Mouse (Mus musculus): ENCODE data around the gene Itm2c. TPM values are rescaled to one million over a fixed set of nuclear protein-coding genes. Genes with fewer than 3 reads are reported as not detected.
A peak's percentile ranks its signal among the peaks of the same experiment; 100 is the strongest.

Gene Itm2c
- polyA plus RNA-seq, 1 experiment from 2014 or later = 131 TPM

DNA sequence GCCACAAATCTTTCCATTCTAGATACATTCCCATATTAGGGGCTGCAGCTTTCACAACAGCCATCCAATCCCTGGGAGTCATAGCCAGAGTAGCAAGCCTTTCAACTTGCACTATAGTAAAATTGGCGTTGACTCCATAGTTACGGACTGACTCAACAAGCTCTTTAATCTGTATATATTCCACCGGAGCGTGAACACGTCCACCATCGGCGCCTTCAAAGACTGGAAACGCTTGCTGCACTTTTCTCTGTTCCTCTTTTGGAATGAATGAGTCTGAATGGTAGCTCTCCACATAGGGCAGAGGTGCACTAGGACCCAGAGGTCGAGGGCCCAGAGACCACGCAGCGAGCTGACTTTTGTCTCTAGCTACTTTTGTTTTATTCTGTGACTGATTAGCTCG lies 12.1 kb upstream of the Itm2c start:
- Histone ChIP-seq H3K36me3 (no peaks in the 10 kb centered on the region), H3K9me3 (peaks cover 34% of the 10 kb centered on the region), H3K27ac (no peak overlapping the region), H3K9ac (no peak overlapping the region), H3K4me2 (replicated peaks) (no peak overlapping the region), H3K27me3 (replicated peaks) (no peaks in the 10 kb centered on the region), H3K4me1 (no peaks in the 10 kb centered on the region), H3K4me3 (no peak overlapping the region)
- WGBS = 93% methylated on average over 12 of the region's 12 CpGs
- ATAC-seq (ENCODE audit: low FRiP score, low read depth) = no peak

DNA sequence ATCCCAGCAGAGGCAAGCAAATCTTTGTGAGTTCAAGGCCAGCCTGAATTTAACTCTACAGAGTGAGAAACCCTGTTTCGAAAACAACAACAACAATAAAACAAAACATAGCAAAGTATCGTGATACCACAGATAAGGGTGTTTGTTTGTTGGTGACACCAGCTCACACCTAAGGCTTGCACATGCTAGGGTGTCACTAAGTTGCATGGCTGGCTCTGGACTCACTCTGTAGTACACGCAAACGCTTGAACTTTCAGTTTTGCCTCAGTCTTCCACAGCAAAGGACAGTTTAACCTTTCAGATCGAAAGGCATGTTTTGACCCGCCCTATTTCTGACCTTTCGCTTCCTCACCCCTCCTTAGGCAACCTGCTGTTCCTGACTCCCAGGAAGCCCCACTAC lies 6.9 kb upstream of the Itm2c start:
- Histone ChIP-seq H3K4me2 (replicated peaks) (no peak overlapping the region), H3K27me3 (replicated peaks) (no peaks in the 10 kb centered on the region), H3K9me3 (peaks cover 15% of the 10 kb centered on the region; the same call in 1 of the 2 replicates), H3K36me3 (no peaks in the 10 kb centered on the region), H3K9ac (no peak overlapping the region), H3K4me1 (no peaks in the 10 kb centered on the region), H3K27ac (no peak overlapping the region), H3K4me3 (no peak overlapping the region)
- WGBS = 94% methylated on average over 7 of the region's 7 CpGs
- no peak for ATAC-seq (ENCODE audit: low FRiP score, low read depth)

DNA sequence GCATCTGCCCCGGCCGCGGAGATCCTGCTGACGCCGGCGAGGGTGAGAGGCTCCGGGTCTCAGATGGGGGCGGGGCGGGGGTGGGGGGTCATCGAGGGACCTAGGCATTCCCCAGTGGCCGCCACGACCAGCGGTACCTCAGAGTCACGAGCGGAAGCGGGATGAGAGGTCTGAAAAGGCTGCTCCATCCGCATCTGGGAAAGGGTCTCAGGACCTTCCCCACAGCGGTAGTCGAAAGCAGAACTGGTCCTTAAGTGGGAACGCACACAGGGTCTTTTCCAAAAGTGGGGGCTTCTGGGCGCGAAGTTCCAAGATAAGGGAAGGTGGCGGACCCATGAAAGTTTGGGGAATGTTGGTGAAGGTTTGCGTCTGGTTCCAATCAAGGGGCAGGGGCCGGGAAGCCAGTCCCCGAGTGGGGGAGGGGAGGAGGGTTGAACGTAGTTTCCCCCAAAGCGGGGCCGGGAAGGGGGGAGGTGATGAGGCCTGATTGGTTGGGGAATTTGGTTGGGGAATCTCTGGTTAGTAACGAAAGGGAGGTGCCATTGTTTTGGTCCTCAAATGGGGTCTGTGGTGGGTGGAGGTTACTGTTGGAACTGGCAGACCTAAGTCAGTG lies 773 bp downstream of the Itm2c start:
- Histone ChIP-seq H3K9ac (peak overlapping the region; percentile 88), H3K4me1 (peaks cover 45% of the 10 kb centered on the region), H3K9me3 (no peaks in the 10 kb centered on the region), H3K4me3 (peak overlapping the region; percentile 83), H3K4me2 (replicated peaks) (peak overlapping the region; percentile 84), H3K27me3 (replicated peaks) (no peaks in the 10 kb centered on the region), H3K36me3 (no peaks in the 10 kb centered on the region), H3K27ac (peak overlapping the region; percentile 59)
- peak; percentile 55 for ATAC-seq (ENCODE audit: low FRiP score, low read depth)
- under 1% methylated on average over 30 of the region's 30 CpGs for WGBS

DNA sequence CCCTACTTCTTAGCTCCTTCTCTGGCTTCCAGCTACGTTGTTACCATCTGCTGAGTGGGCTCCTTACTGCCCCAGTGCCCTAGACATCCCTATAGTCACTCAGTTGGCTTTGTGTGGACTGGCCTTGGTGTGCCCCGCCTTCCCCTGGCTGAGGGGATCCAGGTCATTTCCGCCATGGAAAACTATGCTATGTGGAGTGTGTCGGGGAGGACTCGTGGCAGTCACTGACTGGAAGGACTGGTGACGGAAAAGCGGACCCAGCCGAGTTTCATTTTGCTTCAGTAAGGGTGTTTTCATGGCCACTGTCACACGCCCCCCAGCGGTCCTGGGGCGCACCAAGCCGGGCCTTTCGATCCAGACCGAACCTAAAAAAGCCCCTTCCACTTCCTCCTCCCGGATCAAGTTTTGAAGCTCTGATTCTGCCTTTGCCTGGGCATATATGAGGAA lies 1.3 kb downstream of the Itm2c start:
- peaks cover 47% of the 10 kb centered on the region for H3K4me1 ChIP-seq
- peak overlapping the region; percentile 84 for H3K4me2 ChIP-seq (replicated peaks)
- H3K9me3 ChIP-seq = no peaks in the 10 kb centered on the region
- H3K27me3 ChIP-seq (replicated peaks) = no peaks in the 10 kb centered on the region
- H3K4me3 ChIP-seq = peak overlapping the region; percentile 83
- H3K27ac ChIP-seq = peak overlapping the region; percentile 59; the same call in 1 of the 2 replicates
- H3K9ac ChIP-seq = peak overlapping the region; percentile 88
- H3K36me3 ChIP-seq = no peaks in the 10 kb centered on the region
- 3% methylated on average over 15 of the region's 15 CpGs for WGBS
- peak; percentile 56 for ATAC-seq (ENCODE audit: low FRiP score, low read depth)

DNA sequence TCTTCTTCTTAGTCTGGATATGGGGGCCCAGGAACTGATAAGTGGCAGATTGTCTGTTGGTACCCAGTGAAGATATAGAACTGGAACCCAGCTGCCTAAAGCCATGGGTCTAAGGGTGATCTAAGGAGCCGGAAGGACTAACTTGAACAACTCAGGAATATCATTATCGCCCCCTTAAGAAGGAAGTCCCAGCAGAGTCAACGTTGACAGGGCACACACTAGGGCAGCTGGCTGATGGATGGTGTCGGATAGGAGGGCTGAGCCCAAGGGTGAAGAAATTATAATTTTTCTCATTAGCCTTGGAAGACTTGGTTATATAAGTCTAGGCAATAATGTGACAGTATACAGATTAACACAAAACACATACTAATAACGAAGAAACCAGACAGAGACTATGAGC lies 2.0 kb downstream of the Itm2c start:
- Histone ChIP-seq H3K27ac (no peak overlapping the region), H3K27me3 (replicated peaks) (no peaks in the 10 kb centered on the region), H3K4me1 (peaks cover 54% of the 10 kb centered on the region), H3K9ac (no peak overlapping the region), H3K4me3 (peak overlapping the region; percentile 83; the same call in 1 of the 2 replicates), H3K4me2 (replicated peaks) (peak overlapping the region; percentile 84), H3K9me3 (no peaks in the 10 kb centered on the region), H3K36me3 (no peaks in the 10 kb centered on the region)
- no peak for ATAC-seq (ENCODE audit: low FRiP score, low read depth)
- WGBS = 69% methylated on average over 5 of the region's 5 CpGs

DNA sequence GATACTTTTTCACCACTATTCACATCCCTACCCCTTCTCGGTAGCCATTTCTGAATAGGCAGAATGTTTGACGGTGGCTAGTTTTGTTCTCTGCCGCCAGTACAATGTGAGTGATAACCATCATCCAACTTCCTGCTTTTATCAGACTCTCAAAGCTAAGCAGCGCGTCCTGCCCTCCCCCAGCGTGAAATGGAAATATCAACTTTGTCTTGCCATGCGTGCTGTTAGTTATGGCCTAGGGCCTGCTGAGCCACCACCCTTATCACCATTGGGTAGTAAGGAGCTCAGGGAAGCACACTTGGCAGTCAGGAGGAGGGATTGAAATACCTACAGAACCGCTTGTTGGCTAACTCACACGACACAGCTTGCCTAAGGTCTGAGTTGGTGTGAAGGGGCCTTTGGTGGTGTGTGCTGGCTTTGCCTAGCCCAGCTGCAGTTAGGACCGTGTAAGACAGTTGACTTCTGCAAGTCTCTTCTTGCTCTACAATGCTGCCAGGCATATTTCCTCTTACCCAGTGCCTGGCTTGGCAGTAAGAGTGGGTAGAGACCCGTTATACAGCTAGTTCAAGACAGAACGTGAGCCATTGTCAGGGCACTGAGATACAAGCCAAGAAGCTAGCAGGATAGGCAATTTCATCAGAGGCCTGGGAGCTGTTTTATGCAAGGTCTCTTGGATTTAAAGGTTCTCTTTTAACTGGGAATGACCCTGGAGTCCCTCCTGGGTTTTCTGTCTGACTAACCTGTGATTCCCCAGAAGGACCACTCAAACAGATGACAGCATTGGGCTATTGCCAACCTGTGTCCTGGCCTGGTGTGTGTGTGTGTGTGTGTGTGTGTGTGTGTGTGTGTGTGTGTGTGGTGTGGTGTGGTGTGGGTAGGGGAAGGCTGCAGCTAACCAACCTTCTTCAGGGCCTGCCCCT lies 3.0 kb downstream of the Itm2c start:
- H3K4me2 ChIP-seq (replicated peaks) = peak overlapping the region; percentile 84
- no peak for ATAC-seq (ENCODE audit: low FRiP score, low read depth)
- H3K27me3 ChIP-seq (replicated peaks) = no peaks in the 10 kb centered on the region
- H3K27ac ChIP-seq = no peak overlapping the region
- no peaks in the 10 kb centered on the region for H3K36me3 ChIP-seq
- peaks cover 63% of the 10 kb centered on the region for H3K4me1 ChIP-seq
- no peaks in the 10 kb centered on the region for H3K9me3 ChIP-seq
- H3K9ac ChIP-seq = no peak overlapping the region
- H3K4me3 ChIP-seq = no peak overlapping the region
- 62% methylated on average over 12 of the region's 12 CpGs for WGBS

DNA sequence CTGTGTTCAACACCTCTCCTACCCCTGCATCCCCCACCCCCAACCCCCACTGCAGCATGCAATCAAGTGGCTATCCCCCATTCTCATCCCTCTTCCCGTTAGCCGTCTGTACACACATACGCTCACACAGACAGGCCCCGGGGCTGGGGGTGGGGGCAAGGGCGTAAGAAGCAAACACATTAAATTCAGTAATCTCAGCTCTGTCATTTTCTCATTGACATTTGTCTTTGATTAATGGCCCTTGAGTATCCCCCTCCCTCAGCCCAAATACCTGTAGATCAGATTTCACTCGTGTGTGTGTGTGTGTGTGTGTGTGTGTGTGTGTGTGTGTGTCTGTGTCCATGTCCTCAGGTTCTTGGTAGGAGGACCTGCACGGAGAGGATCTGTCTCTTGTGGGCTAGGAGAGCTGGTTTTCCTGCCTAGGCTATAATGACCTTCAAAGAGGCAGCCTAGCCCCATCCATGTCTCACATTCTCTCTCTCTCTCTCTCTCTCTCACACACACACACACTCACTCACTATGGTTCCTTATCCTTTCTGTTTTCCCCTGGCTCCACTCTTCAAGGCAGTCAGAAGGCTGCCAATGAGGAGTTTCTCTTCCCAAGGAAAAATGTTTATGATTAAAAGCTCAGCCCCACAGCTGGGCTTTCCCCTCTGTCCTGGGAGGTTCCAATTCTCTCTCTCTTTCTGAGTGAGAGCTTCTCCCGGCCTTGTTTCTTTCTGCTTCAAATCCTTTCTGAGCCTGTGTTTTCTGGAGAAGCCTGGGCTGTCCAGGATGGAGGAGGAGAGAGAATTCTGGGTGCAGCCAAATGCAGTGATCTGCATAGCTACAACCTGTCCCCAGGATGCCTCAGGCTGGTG lies 4.0 kb downstream of the Itm2c start:
- H3K27me3 ChIP-seq (replicated peaks) = no peaks in the 10 kb centered on the region
- no peak overlapping the region for H3K27ac ChIP-seq
- peaks cover 3% of the 10 kb centered on the region; the same call in 1 of the 2 replicates for H3K36me3 ChIP-seq
- no peak overlapping the region for H3K4me3 ChIP-seq
- peak overlapping the region; percentile 33 for H3K9ac ChIP-seq
- peaks cover 68% of the 10 kb centered on the region for H3K4me1 ChIP-seq
- 42% methylated on average over 8 of the region's 8 CpGs for WGBS
- H3K4me2 ChIP-seq (replicated peaks) = peak overlapping the region; percentile 84
- H3K9me3 ChIP-seq = no peaks in the 10 kb centered on the region
- no peak for ATAC-seq (ENCODE audit: low FRiP score, low read depth)

DNA sequence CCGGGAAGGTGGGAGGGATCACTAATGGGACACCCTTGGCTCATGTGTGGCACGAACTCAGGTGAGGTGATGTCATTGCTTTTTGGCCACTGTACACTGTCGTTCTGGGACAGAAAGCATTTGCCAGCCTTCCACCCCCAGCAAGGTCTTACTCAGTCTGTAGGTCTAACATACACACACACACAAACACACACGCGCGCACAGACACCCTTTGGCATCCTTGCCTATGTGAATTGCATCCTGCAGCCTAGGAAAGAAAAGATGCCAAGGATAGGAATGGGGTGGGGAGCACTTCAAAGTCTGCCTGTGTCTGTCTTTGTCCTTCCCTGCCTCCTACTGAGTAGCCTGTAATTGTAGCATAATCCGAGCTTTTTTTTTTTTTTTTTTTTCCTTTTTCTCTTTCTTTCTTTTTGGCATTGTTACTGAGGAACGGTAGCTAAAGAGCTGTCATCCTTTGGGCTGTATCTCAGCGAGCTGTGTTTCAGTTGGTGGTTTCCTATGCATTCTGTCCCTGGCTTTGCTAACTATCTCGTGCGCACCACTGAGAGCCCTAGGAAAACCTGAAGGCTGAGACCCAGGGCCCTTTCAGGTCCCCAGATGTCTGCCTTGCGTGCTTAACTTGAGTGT lies 4.8 kb downstream of the Itm2c start:
- peak overlapping the region; percentile 84 for H3K4me2 ChIP-seq (replicated peaks)
- H3K9me3 ChIP-seq = no peaks in the 10 kb centered on the region
- H3K4me1 ChIP-seq = peaks cover 68% of the 10 kb centered on the region
- no peaks in the 10 kb centered on the region for H3K27me3 ChIP-seq (replicated peaks)
- H3K27ac ChIP-seq = no peak overlapping the region
- no peak overlapping the region for H3K4me3 ChIP-seq
- H3K9ac ChIP-seq = peak overlapping the region; percentile 33
- H3K36me3 ChIP-seq = peaks cover 9% of the 10 kb centered on the region
- 32% methylated on average over 12 of the region's 12 CpGs for WGBS
- ATAC-seq (ENCODE audit: low FRiP score, low read depth) = no peak

DNA sequence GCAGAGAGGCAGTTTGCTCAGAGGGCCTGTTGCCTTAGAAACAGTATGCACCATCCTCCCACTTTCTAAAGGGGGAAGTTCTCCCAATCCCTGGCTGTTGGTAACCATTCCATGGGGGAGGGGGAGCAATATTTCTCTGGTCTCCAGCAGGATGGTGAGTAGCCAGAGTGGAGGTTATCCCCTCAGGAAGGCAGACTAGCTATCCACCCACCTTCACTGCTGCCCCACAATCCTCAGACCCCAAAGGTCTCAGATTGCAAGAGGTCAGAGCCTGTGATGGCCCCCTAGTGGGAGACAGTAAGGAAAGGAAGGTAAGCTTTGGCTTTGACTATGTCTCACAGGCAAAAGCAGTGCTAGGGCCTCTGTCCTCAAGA lies 5.3 kb downstream of the Itm2c start:
- H3K4me3 ChIP-seq = no peak overlapping the region
- ATAC-seq (ENCODE audit: low FRiP score, low read depth) = no peak
- peaks cover 14% of the 10 kb centered on the region for H3K36me3 ChIP-seq
- H3K4me2 ChIP-seq (replicated peaks) = 0 out of 2 replicates have a peak overlapping the region, but pooled peaks have one; percentile 84
- H3K4me1 ChIP-seq = peaks cover 68% of the 10 kb centered on the region
- 0 out of 2 replicates have a peak overlapping the region, but pooled peaks have one; percentile 21 for H3K9ac ChIP-seq
- no peaks in the 10 kb centered on the region for H3K27me3 ChIP-seq (replicated peaks)
- H3K9me3 ChIP-seq = no peaks in the 10 kb centered on the region
- H3K27ac ChIP-seq = no peak overlapping the region

DNA sequence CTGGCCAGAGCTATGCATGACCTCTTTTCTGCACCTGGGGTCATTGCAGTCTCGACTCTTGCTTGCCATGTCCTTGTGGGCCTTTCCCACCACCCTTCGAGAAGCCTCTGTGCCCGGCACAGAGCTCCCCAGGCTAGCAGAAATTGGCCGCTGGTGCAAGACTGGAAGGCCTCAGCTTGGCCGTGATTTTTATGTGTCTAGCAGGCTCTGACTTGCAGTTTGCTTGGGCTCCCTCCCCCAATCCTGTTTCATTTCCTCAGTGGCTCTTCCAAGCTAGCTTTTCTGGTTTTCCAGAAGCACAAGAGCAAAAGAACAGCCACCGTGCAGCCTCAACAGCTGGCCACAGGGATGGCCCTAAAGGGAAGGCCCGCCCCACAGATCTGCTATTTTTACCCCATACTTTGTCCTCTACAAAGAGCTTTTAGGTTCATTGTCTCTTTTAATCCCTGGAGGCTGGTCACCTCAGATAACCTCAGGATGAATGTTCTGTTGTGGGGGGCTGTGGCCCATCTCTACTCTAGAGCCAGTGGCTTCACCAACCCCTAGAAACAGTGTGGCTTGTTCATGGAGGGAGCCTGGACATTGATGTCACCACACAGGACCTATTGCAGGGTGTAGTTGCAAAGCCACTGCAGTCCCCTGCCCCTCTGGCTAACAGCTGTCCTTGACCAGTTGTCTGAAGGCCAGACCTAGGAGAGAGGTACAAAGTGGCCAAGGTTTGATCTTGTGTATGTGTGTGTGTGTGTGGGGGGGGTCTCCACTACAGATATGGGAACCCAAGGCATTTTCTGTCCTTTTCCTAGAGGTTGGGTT lies 6.6 kb downstream of the Itm2c start:
- no peak overlapping the region for H3K4me3 ChIP-seq
- H3K27me3 ChIP-seq (replicated peaks) = no peaks in the 10 kb centered on the region
- H3K9me3 ChIP-seq = no peaks in the 10 kb centered on the region
- H3K36me3 ChIP-seq = peaks cover 25% of the 10 kb centered on the region
- peaks cover 61% of the 10 kb centered on the region for H3K4me1 ChIP-seq
- no peak overlapping the region for H3K4me2 ChIP-seq (replicated peaks)
- no peak overlapping the region for H3K9ac ChIP-seq
- ATAC-seq (ENCODE audit: low FRiP score, low read depth) = no peak
- 81% methylated on average over 7 of the region's 7 CpGs for WGBS
- no peak overlapping the region for H3K27ac ChIP-seq

Data from neural tube, embryonic 12.5 days (tissue).